Mouse (Mus musculus): ENCODE measurements around the gene Fanci.

The Fanci gene

DNA sequence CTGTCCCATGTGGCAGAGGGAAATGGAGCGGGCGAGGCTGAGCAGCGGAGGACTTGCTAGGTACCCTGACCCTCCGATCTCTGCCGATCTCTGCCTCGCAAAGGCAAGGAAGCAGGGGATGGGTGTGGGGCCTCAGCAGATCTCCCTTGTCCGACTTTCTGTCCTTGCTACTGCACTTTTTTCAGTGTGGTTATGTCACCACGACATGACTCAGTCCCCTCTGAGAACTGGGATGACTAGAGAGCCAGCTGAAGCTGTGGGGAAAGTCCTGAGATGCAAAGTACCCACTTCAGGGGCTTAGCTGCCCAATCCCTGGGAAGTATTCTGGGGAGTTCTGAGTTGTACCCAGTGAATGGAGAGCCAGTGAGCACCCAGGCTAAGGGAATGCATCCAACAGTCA, 4.6 kb upstream of the Fanci start:
- DNase-seq (ENCODE audit: low read depth, low spot score): no peak

GRCm38 (mm10) chr7:79387991-79388390, 3.7 kb upstream of the Fanci start:
- DNase-seq (ENCODE audit: low read depth, low spot score): no peak

DNA sequence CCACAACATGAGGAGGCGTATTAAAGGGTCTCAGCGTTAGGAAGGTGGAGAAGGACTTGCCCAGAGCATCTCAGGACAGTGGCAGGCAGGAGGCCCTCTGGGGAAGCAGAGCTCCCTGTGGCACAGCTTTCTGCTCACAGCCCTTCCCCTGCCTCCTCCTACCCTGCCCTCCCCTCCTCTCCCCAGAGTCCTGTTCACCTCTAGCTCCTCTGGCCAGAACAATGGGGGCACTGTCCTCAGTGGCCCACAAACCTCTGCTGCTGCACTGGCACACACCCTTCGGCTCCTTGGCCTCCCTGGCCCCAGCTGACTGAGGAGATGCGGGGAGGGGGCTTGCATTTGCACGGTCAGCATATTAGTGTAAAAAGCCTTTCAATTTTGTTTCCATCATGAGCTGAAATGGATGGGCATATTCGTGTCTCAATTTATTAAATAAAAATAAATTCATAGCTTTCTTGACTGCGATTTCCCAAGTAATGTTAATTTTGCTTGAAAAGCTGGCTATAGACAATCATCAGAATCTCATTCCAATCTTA, 3.0 kb upstream of the Fanci start:
- no peak for DNase-seq (ENCODE audit: low read depth, low spot score)

DNA sequence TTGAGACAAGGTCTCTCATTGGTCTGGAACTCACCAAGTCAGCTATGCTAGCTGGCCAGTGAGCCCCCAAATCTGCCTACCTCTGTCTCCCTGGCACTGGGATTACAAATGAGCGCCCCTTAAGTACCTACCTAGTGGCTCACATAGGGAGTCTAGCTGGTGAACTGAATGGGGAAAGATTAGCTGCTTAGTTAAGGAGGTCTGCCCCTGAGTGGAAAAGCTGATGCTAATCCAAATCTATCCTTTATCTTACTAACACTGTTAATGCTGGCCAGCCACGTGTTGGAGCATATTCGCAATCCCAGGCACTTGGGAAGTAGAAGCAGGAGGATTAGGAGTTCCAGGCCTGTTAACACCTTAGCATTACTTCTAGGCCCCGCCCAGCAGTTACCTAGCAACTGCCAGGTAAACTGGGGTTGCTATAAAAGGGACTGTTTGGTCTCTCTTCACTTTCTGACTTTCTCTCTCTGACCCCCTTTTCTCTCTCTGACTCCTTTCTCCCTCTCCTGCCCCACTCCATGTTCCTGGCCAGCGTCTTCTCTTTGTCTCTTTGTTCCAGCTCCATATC, 1.5 kb upstream of the Fanci start:
- no peak for DNase-seq (ENCODE audit: low read depth, low spot score)

GRCm38 (mm10) chr7:79391471-79391870, 258 bp upstream of the Fanci start:
- no peak for DNase-seq (ENCODE audit: low read depth, low spot score)

- peak; percentile 70 for DNase-seq (ENCODE audit: low read depth, low spot score)
These were observed 1.3 kb downstream of the Fanci start for GRCm38 (mm10) chr7:79392860-79393513.

DNA sequence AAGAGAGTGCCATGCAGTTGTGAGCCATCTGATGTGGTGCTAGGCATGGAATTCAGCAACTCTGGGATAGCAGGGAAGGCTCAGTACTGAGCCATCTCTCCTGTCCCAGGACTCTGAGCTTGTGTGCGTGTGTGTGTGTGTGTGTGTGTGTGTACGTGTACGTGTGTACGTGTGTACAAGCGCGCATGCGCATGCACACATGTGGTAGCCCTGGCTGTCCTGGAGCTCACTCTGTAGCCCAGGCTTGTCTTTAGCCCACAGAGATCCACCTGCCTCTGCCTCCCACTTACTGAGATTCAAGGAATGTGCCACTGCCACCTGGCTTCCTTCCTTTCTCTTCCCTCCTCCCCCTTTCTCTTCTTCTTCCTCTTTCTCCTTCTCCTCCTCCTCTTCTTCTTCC, 2.2 kb downstream of the Fanci start:
- DNase-seq (ENCODE audit: low read depth, low spot score): no peak

DNA sequence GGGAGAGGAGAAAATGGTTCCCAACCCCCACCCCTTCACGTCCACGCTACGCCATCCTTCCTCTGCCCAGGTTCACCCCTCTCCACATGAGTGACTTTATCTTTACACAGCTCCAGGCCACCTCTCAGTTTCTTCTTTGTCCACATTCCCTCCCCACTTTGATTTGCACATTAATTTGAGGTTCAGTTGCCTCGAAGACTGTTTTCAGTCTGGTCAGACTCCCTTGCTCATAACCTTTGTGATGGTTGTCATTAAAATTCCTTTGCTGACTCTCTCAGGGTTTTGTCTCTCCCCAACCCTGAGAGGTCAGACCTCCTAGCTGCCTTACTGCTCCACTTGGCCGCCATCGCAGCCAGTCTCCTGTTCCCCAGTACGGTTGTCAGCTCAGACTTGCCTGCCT, 2.9 kb downstream of the Fanci start:
- DNase-seq (ENCODE audit: low read depth, low spot score): no peak

DNA sequence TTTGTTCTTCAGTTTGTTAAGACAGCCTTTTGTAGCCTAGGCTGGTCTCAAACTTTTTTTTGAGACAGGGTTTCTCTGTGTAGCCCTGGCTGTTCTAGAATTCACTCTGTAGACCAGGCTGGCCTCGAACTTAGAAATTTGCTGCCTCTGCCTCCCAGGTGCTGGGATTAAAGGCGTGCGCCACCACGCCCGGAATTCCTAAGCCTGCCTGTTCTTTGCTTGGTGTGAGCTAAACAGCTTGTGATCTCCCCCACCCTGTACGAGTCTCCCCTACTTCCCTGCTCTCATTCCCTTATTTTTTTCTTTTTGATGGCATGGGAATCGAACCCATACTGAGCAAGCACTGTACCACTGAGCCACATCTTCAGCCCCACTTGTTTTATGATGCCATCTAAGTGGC, 3.5 kb downstream of the Fanci start:
- DNase-seq (ENCODE audit: low read depth, low spot score): no peak

DNA sequence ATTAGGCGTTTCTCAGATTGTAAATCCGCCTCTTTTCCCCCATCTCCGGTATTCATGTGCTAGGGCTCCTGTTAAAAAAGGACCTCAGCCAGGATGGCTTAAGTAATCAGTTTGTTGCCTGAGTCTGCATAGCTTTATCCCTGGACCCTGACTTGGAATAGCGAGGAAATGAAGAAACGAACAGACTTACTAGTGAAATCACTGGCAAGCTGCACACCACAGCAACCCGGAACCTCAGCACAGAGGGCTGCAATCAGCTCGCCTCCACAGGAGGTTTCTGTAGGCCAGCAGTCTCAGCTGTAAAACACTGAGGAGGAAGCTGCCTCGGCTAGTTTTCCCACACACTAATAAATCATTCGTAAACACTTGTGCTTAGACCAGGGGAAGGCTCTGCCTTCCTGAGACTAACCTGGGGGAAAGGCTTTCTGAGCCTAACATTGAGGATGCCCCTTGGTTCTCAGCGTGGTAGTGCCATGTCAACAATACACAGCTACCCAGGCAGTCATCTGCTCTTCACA, 5.8 kb downstream of the Fanci start:
- DNase-seq (ENCODE audit: low read depth, low spot score): no peak

DNA sequence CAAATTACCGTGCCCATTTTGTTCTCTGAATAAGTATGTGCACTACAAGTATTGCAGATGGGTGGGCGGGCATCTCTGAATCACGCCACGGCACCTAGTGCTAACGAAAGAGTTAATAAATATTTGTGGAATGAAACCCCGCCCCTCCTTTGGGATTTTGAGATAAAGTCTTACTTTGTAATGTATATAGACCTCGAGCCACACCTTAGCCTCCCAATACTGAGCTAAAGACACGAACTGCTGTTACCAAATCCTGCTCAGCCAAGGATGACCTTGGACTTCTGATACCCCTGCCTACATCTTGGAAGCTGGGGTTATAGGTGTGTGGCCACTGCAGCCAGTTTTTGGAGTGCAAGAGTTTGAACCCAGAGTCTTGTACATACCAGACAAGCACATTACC, 6.7 kb downstream of the Fanci start:
- DNase-seq (ENCODE audit: low read depth, low spot score): no peak

GRCm38 (mm10) chr7:79398971-79399370, 7.2 kb downstream of the Fanci start:
- DNase-seq (ENCODE audit: low read depth, low spot score): no peak

DNA sequence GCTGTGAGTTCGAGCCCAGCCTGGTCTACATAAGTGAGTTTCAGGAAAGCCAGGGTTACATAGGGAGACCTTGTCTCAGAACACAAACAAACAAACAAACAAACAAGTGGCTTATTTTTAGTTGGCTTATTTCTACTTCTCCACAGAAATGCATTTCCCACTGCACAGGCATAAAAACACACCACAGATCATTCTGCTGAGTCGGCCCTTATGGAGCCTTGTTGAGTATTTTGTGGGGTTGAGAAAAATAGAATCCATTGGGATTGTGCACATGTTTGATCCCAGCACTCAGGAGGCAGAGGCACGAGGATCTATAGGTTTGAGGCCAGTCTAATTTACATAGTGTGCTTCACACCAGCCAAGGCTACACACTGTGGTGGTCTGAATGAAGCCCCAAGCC, 8.6 kb downstream of the Fanci start:
- no peak for DNase-seq (ENCODE audit: low read depth, low spot score)

DNA sequence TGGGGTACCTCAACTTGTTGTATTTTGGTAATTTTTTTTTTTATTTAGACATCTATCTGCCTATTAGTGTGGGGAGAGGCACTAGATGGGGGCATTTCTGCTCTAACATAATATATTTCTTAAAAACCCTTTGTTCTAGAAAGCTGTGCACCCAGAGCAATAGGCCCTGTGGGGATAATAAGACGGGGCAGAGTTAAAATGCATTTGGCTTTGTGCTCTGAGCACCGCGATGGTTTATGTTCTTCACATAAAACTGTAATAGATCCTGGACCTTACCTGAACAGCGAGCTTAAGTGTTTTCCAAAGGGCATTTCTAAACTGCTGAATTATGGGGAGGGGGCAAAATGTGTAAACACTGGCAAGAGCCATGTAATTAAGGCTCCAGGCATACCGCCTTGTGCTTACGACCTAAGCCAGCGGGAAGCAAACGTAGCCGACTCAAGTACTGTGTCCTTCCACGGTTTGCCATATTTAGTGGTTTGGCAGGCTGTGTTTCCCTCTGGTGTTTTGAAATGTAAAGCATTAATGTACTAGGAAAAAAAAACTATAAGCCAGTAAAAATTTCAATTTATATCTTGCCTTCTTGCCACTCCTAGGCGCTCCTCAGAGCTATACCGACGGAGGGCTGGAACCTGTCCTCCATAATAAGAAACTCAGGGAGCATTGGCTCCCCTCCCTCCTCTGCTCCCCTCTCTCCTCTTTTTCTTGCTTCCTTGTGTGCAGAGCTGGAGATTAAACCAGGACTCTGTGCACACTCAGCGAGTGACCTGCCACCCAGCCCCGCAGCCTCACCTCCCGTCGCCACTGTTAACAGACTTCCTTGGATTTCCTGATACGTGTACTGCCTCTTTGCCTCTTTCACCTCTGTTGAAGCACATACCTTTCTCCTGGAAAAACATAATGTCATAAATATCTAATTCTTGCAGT, 23.0 kb downstream of the Fanci start:
- DNase-seq (ENCODE audit: low read depth, low spot score): no peak

DNA sequence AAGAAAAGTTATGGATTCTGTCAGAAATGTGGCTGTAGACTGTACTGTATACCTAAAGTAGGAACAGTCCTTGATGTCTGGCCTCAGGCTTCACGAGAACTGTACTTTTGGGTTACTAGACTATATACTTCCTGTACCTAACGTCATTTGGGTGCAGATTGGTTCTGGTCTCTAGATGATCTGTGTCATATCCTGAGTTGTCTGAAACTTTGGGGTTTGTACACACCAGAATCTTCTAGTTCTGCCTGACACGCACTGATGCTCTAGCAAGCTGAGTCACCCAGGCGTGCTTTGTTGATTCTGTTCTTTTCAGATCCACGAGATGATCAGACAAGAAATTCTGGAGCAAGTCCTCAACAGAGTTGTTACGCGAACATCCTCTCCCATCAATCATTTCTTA, 28.2 kb downstream of the Fanci start:
- no peak for DNase-seq (ENCODE audit: low read depth, low spot score)

DNA sequence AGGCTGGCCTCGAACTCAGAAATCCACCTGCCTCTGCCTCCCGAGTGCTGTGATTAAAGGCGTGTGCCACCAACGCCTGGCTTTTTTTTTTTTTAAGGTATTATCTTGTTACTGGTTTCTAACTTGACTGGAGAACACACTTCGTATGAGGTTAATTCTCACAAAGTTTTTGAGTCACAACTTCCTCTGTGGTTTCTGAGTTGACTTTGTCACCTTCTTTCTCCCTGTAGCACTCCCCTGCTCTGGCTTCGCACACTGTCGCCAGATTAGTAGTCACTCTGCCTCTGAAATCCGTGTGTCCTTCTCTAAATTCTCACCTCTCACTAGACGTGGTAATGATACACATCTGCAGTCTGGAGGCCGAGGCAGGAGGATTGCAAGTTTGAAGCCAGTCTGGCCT, 31.1 kb downstream of the Fanci start:
- DNase-seq (ENCODE audit: low read depth, low spot score): no peak

- DNase-seq (ENCODE audit: low read depth, low spot score): no peak
These were observed 34.1 kb downstream of the Fanci start for GRCm38 (mm10) chr7:79425804-79426203.

GRCm38 (mm10) chr7:79428243-79428642, 36.5 kb downstream of the Fanci start:
- DNase-seq (ENCODE audit: low read depth, low spot score): no peak

- no peak for DNase-seq (ENCODE audit: low read depth, low spot score)
These were observed 48.3 kb downstream of the Fanci start for GRCm38 (mm10) chr7:79440035-79440434.

GRCm38 (mm10) chr7:79447048-79447447, 55.3 kb downstream of the Fanci start:
- DNase-seq (ENCODE audit: low read depth, low spot score): no peak

- DNase-seq (ENCODE audit: low read depth, low spot score): no peak
These were observed 55.8 kb downstream of the Fanci start for GRCm38 (mm10) chr7:79447486-79447885.

- no peak for DNase-seq (ENCODE audit: low read depth, low spot score)
These were observed 70.0 kb downstream of the Fanci start for GRCm38 (mm10) chr7:79461721-79462120.
